Mouse (Mus musculus) forebrain, embryonic 14.5 days (tissue): ENCODE results near the gene H2-Ke6. TPM values are rescaled to one million over a fixed set of nuclear protein-coding genes. Genes with fewer than 3 reads are reported as not detected.
A peak's percentile ranks its signal among the peaks of the same experiment; 100 is the strongest.

Source experiments
- ATAC-seq: fragments of 200-750 bp; cut with Nextera tagmentation; 2 replicates; pipeline ENCODE4 v1.8.0; 2017; ENCODE audit warnings: mild to moderate bottlenecking, moderate library complexity
- DNase-seq: peaks from one replicate; pipeline ENCODE4 v3.0.0-alpha.2; 2015; ENCODE audit warnings: low spot score
- H3K27ac ChIP-seq: fragments of 300-500 bp; sonication (generic); 2 replicates; pipeline ENCODE4 v1.5.1; 2014; ENCODE audit warnings: low read depth, mild to moderate bottlenecking, control low read depth, low read length, moderate library complexity
- H3K27me3 ChIP-seq: fragments of 300-500 bp; sonication (generic); replicated peaks from 2 replicates; pipeline ENCODE4 v1.6.1; 2014; ENCODE audit warnings: low read length, control low read depth, mixed read lengths; ENCODE audit not compliant: control insufficient read depth, insufficient read depth
- H3K36me3 ChIP-seq: fragments of 300-500 bp; sonication (generic); 2 replicates; pipeline ENCODE4 v1.6.1; 2014; ENCODE audit warnings: low read length, control low read depth; ENCODE audit not compliant: control insufficient read depth, insufficient read depth
- H3K4me1 ChIP-seq: fragments of 300-500 bp; sonication (generic); 2 replicates; pipeline ENCODE4 v1.6.1; 2014; ENCODE audit warnings: antibody characterized with exemption, low read length, control low read depth; ENCODE audit not compliant: control insufficient read depth, insufficient read depth
- H3K4me2 ChIP-seq: fragments of 300-500 bp; sonication (generic); 2 replicates; pipeline ENCODE4 v1.6.1; 2014; ENCODE audit warnings: mild to moderate bottlenecking, control low read depth, low read length
- H3K4me3 ChIP-seq: fragments of 300-500 bp; sonication (generic); 2 replicates; pipeline ENCODE4 v1.5.1; 2014; ENCODE audit warnings: low read depth, low read length, control low read depth
- H3K9ac ChIP-seq: fragments of 300-500 bp; sonication (generic); 2 replicates; pipeline ENCODE4 v1.6.1; 2014; ENCODE audit warnings: mild to moderate bottlenecking, low read length, control low read depth, moderate library complexity
- H3K9me3 ChIP-seq: fragments of 300-500 bp; sonication (generic); replicated peaks from 2 replicates; pipeline ENCODE4 v1.6.1; 2016; ENCODE audit warnings: low read length, control low read depth, mixed read lengths; ENCODE audit not compliant: control insufficient read depth
- WGBS: fragments of 180-500 bp; shearing (Covaris S2); extraction: QIAGEN DNeasy Blood & Tissue Kit; methylation state at CpG from one replicate; pipeline ENCODE4 v1.1.7; 2014; 5-methylcytosine and 5-hydroxymethylcytosine counted together
- polyA plus RNA-seq: library from polyadenylated mRNA; unstranded; fragments of >200 nt; fragmentation: Nextera tagmentation; extraction: Ambion mirVana; gene quantifications from 2 replicates; pipeline ENCODE4 v1.2.1, GENCODE M21; 2014

Gene H2-Ke6
- polyA plus RNA-seq, result 60.2 and 75.4 TPM in 2 replicates

DNA sequence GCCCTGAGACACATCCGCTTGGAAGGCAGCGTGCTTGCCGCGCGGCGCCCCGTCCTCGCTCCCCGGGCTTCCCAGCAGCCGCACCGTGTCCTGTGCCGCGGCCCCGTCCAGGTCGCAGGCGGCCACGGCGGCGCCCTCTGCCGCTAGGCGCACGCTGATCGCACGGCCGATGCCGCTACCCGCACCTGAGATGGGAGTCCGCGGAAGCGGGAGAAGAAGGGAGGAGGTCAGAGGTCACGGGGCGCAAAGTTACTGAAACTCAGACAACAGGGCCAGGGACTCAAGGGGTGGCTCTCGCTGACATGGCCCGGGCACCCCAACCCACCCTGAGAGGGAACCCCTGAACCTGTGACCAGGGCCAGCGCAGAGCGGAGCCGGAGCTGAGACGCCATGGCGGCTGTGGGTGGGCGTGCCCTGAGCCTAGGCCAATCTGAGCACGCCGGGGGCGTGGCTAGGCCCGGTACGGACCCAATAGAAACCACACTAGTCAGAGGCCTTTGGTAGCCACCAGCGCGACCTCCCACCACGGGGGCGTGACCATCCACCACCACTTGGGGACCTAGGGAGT, at the start of gene H2-Ke6:
H2-Ke6 (minus strand) TSS at position 405 of the 568 bp plus-strand sequence.
- Histone ChIP-seq H3K36me3 (peaks cover 26% of the 10 kb centered on the region), H3K4me1 (peaks cover 41% of the 10 kb centered on the region), H3K4me3 (peak within 1 kb of the TSS; percentile 64), H3K4me2 (peak within 1 kb of the TSS; percentile 95), H3K9ac (peak within 1 kb of the TSS; percentile 78), H3K27me3 (no peaks in the 10 kb centered on the region), H3K9me3 (no peaks in the 10 kb centered on the region), H3K27ac (peak within 1 kb of the TSS; percentile 98)
- ATAC-seq, result peak; percentile 72
- peak; percentile 95 for DNase-seq
- under 1% methylated on average over 48 of the region's 49 CpGs for WGBS

DNA sequence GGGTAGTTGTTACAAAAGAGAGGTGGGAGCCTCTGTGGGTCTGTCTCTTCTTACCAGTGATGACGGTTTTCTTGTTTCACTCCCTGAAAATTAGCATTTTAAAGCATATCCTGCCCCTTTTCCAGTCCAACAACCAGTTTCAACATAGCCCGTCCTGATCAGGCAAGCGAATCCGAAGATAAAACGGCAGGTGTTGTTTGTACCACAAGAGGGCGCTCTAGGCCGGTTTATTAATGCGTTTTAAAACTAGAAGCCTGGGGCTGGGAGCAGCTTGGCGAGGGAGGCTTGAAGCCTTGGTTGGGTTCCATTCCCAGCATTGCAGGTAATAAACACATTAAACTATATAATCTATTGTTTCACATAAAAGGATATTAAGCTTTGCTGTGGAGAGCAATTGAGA, 49.7 kb upstream of the H2-Ke6 start:
- Histone ChIP-seq H3K9me3 (no peaks in the 10 kb centered on the region), H3K9ac (no peak overlapping the region), H3K27me3 (0 out of 2 replicates have a peak, but pooled peaks cover 9% of the 10 kb centered on the region), H3K36me3 (no peaks in the 10 kb centered on the region), H3K4me2 (no peak overlapping the region), H3K4me1 (no peaks in the 10 kb centered on the region), H3K4me3 (no peak overlapping the region), H3K27ac (no peak overlapping the region)
- ATAC-seq (peak; percentile 40; the same call in 1 of the 2 replicates), DNase-seq (peak; percentile 91)
- 1% methylated on average over 9 of the region's 9 CpGs for WGBS

DNA sequence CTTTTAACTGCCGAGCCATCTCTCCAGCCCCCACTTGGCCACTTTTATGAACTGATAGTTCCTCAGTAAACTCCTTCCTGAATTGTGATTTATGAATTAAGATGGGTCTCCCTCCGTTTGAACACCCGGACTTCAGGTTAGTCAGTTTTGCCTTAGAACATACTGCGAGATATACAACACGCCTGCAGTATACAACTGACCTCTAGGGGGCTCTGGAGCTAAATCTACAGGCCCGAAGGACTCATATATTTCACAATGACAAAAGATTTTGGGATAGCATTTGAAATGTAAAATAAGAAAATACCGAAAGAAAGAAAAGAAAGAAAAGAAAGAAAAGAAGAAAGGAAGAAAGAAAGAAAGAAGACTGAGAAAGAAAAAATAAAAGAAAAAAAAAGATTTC, 47.4 kb upstream of the H2-Ke6 start:
- peak; percentile 73 for DNase-seq
- Histone ChIP-seq H3K4me3 (no peak overlapping the region), H3K9ac (no peak overlapping the region)

DNA sequence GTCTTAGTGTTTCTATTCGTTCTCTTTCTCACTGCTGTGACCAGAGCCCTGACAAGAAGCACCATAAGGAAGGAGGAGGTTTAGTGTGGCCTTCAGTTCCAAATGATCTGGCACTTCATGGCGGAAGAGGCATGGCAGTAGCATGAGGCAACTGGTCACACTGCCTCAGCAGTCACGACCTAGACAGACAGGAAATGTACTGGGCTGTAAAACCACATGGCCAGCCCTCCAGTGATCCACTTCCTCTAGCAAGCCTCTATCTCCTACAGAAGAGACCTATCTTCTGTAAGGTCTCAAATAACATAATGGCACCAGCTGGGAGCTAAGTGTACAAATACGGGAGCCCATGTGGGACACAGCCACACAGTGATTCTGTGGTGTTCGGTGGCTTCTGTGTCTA, 44.2 kb upstream of the H2-Ke6 start:
- Histone ChIP-seq H3K36me3 (no peaks in the 10 kb centered on the region), H3K27ac (no peak overlapping the region), H3K4me3 (no peak overlapping the region), H3K9me3 (no peaks in the 10 kb centered on the region), H3K4me2 (no peak overlapping the region), H3K4me1 (no peaks in the 10 kb centered on the region), H3K27me3 (0 out of 2 replicates have a peak, but pooled peaks cover 5% of the 10 kb centered on the region), H3K9ac (no peak overlapping the region)
- WGBS, result 79% methylated on average over 5 of the region's 5 CpGs
- ATAC-seq (no peak), DNase-seq (no peak)

More for the DNA sequence above, 47.4 kb upstream of the H2-Ke6 start:
- Histone ChIP-seq H3K4me2 (no peak overlapping the region), H3K36me3 (no peaks in the 10 kb centered on the region), H3K27me3 (0 out of 2 replicates have a peak, but pooled peaks cover 9% of the 10 kb centered on the region), H3K9me3 (no peaks in the 10 kb centered on the region), H3K4me1 (no peaks in the 10 kb centered on the region), H3K27ac (no peak overlapping the region)
- 48% methylated on average over 7 of the region's 7 CpGs for WGBS
- no peak for ATAC-seq

DNA sequence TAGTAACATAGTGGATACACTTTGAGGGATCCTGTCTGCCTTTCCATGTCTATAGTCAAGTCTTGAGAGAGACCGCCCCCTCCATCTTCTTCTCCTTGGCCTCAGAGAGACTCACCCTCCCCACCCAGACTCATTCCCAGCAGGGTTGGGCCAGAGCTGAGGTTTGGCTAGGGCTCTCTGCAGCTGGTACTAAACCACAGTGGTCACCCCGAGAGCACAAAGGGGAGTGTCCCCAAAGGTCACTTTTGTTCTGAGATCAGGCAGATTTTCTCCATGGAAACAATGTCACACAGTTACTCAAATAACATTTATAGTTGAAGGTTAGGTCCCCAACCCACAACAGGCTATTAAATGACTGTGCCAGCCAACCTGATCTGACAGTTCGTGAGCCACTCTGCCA, 41.0 kb upstream of the H2-Ke6 start:
- Histone ChIP-seq H3K4me1 (no peaks in the 10 kb centered on the region), H3K36me3 (no peaks in the 10 kb centered on the region), H3K9me3 (no peaks in the 10 kb centered on the region), H3K27ac (no peak overlapping the region), H3K4me2 (no peak overlapping the region), H3K27me3 (no peaks in the 10 kb centered on the region), H3K9ac (no peak overlapping the region), H3K4me3 (no peak overlapping the region)
- DNase-seq, result no peak
- WGBS, result 57% methylated on average over 3 of the region's 3 CpGs
- no peak for ATAC-seq

DNA sequence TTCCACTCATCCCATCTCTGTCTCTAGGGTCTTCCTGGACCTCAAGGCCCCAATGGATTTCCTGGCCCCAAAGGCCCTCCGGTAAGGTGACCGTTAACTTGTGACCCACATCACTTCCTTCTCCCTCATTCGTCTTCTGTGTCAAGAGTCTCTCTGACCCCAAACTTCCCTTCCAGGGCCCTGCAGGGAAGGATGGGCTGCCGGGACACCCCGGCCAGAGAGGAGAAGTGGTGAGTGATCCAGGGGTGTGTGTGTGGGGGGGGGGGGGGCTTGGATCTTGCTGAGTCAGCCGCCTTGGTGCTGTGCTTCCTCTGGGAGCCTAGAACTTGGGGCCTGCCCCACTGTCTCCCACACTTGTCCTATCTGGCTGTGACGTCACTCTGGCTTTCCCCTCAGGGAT, 29.4 kb upstream of the H2-Ke6 start:
- Histone ChIP-seq H3K4me3 (no peak overlapping the region), H3K9me3 (no peaks in the 10 kb centered on the region), H3K27me3 (no peaks in the 10 kb centered on the region), H3K27ac (no peak overlapping the region), H3K4me2 (no peak overlapping the region), H3K4me1 (no peaks in the 10 kb centered on the region), H3K9ac (no peak overlapping the region), H3K36me3 (0 out of 2 replicates have a peak, but pooled peaks cover 5% of the 10 kb centered on the region)
- no peak for DNase-seq
- WGBS, result 84% methylated on average over 7 of the region's 7 CpGs
- ATAC-seq, result no peak

DNA sequence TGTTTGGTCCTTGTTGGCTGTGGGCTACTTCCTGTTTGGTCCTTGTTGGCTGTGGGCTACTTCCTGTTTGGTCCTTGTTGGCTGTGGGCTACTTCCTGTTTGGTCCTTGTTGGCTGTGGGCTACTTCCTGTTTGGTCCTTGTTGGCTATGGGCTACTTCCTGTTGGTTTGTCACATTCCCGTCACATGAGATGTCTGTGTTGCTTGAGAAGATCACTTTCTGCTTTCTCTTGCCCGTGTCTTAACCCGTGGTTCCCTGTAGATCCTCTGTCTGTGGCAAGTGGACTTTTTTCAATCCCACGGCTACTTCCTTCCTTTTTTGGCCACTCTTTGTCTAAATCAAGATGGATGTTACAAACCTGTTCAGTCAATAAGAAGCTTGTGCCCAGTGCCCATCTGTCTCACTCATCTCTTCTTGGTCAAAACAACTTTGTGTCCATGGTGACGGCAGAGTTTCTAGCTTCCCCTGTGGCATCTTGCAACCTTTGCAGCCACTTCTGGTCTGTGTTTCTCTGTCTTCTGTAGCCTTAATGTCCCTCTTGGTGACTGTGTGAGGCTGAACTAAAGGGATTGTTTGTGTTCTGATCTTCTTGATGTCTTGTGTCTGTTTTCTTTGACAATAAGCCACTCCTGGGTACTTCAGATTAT, 19.7 kb upstream of the H2-Ke6 start:
- Histone ChIP-seq H3K4me2 (no peak overlapping the region), H3K9ac (no peak overlapping the region), H3K36me3 (no peaks in the 10 kb centered on the region), H3K4me1 (no peaks in the 10 kb centered on the region), H3K9me3 (no peaks in the 10 kb centered on the region), H3K4me3 (no peak overlapping the region), H3K27me3 (no peaks in the 10 kb centered on the region), H3K27ac (no peak overlapping the region)
- 99% methylated on average over 5 of the region's 5 CpGs for WGBS
- no peak for ATAC-seq
- no peak for DNase-seq

DNA sequence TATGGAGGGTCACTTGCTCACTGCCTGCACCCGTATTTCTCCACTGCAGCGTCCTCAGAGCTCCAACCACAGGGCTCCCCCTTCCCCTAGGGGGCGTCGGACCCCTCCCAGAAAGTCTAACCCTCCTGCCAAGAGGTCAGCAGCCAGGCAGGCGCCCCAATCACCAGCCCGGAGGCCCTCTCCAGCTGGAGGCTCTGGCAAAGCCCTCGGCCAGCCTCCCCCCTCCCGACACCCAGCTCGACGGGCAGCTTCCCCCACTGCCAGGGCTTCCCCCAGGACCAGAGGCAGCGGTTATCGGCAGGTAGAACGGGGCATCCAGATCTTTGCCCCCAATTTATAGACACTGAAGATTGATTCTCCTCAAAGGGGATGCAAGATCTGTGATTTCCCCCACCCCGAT, 18.1 kb upstream of the H2-Ke6 start:
- WGBS, result 80% methylated on average over 14 of the region's 14 CpGs

More for the DNA sequence above, 18.1 kb upstream of the H2-Ke6 start:
- Histone ChIP-seq H3K9ac (no peak overlapping the region), H3K36me3 (no peaks in the 10 kb centered on the region), H3K27me3 (no peaks in the 10 kb centered on the region), H3K4me1 (no peaks in the 10 kb centered on the region), H3K27ac (no peak overlapping the region), H3K4me3 (no peak overlapping the region), H3K9me3 (no peaks in the 10 kb centered on the region), H3K4me2 (no peak overlapping the region)
- ATAC-seq (no peak), DNase-seq (no peak)
